Mouse (Mus musculus): Measurements from ENCODE around the gene Krtap1-5.
"Not testable (repeated sequence)": the region's sequence is repeated elsewhere in the genome, so short reads cannot be mapped to it uniquely, and the experiment has no call there.

Gene Krtap1-5

GRCm38 (mm10) chr11:99580636-99581035 is at the start of gene Krtap1-5:
TSS of gene Krtap1-5 (minus strand) at chr11:99581016.
- DNase-seq (ENCODE audit: low read depth), result no peak

- DNase-seq (ENCODE audit: low read depth), result no peak
Observed at GRCm38 (mm10) chr11:99628138-99628537, 47.3 kb upstream of the Krtap1-5 start, which contains the start of gene Krtap4-1. TSS of gene Krtap4-1 (minus strand) at chr11:99628238.

GRCm38 (mm10) chr11:99620335-99620734 is 39.5 kb upstream of the Krtap1-5 start, which contains the start of gene Gm11562:
TSS of gene Gm11562 (minus strand) at chr11:99620435.
- no peak for DNase-seq (ENCODE audit: low read depth)

- DNase-seq (ENCODE audit: low read depth), result no peak
Observed at GRCm38 (mm10) chr11:99614796-99615363, 34.1 kb upstream of the Krtap1-5 start, which contains the start of gene Krtap2-4. TSS of gene Krtap2-4 (minus strand) at chr11:99614846.

- not testable (repeated sequence) for DNase-seq (ENCODE audit: low read depth)
Observed at GRCm38 (mm10) chr11:99610089-99610488, 29.3 kb upstream of the Krtap1-5 start, which contains the start of gene Gm11937. TSS of gene Gm11937 (minus strand) at chr11:99610189.

- no peak for DNase-seq (ENCODE audit: low read depth)
Observed at GRCm38 (mm10) chr11:99609126-99609525, 28.3 kb upstream of the Krtap1-5 start.

GRCm38 (mm10) chr11:99603208-99603607 is 22.4 kb upstream of the Krtap1-5 start, which contains the start of gene Gm11938:
TSS of gene Gm11938 (minus strand) at chr11:99603308.
- DNase-seq (ENCODE audit: low read depth), result not testable (repeated sequence)

GRCm38 (mm10) chr11:99597742-99598141 is 16.9 kb upstream of the Krtap1-5 start, which contains the start of gene Krtap9-3:
TSS of gene Krtap9-3 (minus strand) at chr11:99598105.
- DNase-seq (ENCODE audit: low read depth), result not testable (repeated sequence)

GRCm38 (mm10) chr11:99590981-99591380 is 10.2 kb upstream of the Krtap1-5 start, which contains the start of gene Krtap1-3:
TSS of gene Krtap1-3 (minus strand) at chr11:99591339.
- no peak for DNase-seq (ENCODE audit: low read depth)

- no peak for DNase-seq (ENCODE audit: low read depth)
Observed at GRCm38 (mm10) chr11:99585096-99585495, 4.3 kb upstream of the Krtap1-5 start.

GRCm38 (mm10) chr11:99583245-99583704 is 2.5 kb upstream of the Krtap1-5 start, which contains the start of gene Krtap1-4:
TSS of gene Krtap1-4 (minus strand) at chr11:99583654.
- DNase-seq (ENCODE audit: low read depth), result no peak

- no peak for DNase-seq (ENCODE audit: low read depth)
Observed at GRCm38 (mm10) chr11:99581564-99581963, 748 bp upstream of the Krtap1-5 start.

GRCm38 (mm10) chr11:99581051-99581450 is 235 bp upstream of the Krtap1-5 start:
- no peak for DNase-seq (ENCODE audit: low read depth)

GRCm38 (mm10) chr11:99574106-99574505 is 6.7 kb downstream of the Krtap1-5 start:
- peak; percentile 61 for DNase-seq (ENCODE audit: low read depth)

- no peak for DNase-seq (ENCODE audit: low read depth)
Observed at GRCm38 (mm10) chr11:99573164-99573563, 7.7 kb downstream of the Krtap1-5 start.

GRCm38 (mm10) chr11:99566530-99566929 is 14.3 kb downstream of the Krtap1-5 start, which contains the start of gene Krtap3-1:
TSS of gene Krtap3-1 (minus strand) at chr11:99566630.
- no peak for DNase-seq (ENCODE audit: low read depth)

GRCm38 (mm10) chr11:99562580-99562979 is 18.2 kb downstream of the Krtap1-5 start:
- DNase-seq (ENCODE audit: low read depth), result no peak

- no peak for DNase-seq (ENCODE audit: low read depth)
Observed at GRCm38 (mm10) chr11:99559366-99559765, 21.4 kb downstream of the Krtap1-5 start, which contains the start of gene Gm11939. TSS of gene Gm11939 (minus strand) at chr11:99559466.

GRCm38 (mm10) chr11:99557976-99558745 is 22.7 kb downstream of the Krtap1-5 start:
- no peak for DNase-seq (ENCODE audit: low read depth)

GRCm38 (mm10) chr11:99556753-99557152 is 24.1 kb downstream of the Krtap1-5 start, which contains the start of gene Krtap3-2:
TSS of gene Krtap3-2 (minus strand) at chr11:99556853.
- DNase-seq (ENCODE audit: low read depth), result no peak

- DNase-seq (ENCODE audit: low read depth), result no peak
Observed at GRCm38 (mm10) chr11:99556195-99556594, 24.6 kb downstream of the Krtap1-5 start.

GRCm38 (mm10) chr11:99550765-99551164 is 30.1 kb downstream of the Krtap1-5 start, which contains the start of gene Krtap3-3:
TSS of gene Krtap3-3 (minus strand) at chr11:99550865.
- DNase-seq (ENCODE audit: low read depth), result no peak

Measured in induced T-regulatory cell, adult 2 months (primary cell).